Mouse (Mus musculus): ENCODE measurements around the gene Ndnf. TPM values are rescaled to one million over a fixed set of nuclear protein-coding genes. Genes with fewer than 3 reads are reported as not detected.

The Ndnf gene
- 68.0 and 78.5 TPM in 2 replicates for polyA plus RNA-seq (2015; fragmentation: Nextera tagmentation; extraction: Ambion mirVana)

DNA sequence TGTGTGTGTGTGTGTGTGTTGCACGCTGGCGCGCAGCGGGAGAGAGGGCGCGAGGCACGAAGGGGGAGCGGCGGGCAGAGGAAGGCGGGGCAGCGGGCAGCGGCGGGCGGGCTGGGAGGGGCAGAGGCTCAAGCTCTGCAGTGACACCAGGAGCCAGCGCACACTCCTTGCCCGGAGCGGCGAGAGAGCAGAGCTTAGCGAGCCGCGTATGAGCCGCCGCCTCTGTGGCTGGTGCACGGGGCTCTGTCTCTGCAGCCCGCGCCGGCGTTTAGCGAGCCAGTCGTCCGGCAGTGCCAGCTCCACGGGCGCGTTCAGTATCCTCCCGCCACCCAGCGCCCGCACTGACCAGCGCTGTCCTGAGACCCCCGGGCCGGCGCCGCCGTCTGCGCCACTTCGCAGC, at the start of gene Ndnf:
Gene Ndnf (plus strand): TSS at position 140 of the 400 bp plus-strand sequence.
- Histone ChIP-seq H3K9me3 (ENCODE audit: control insufficient read depth, low read length) (no peaks in the 10 kb centered on the region), H3K4me3 (ENCODE audit: low read length) (peak within 1 kb of the TSS; percentile 82), H3K27ac (ENCODE audit: low read length) (peak within 1 kb of the TSS; percentile 80), H3K4me1 (replicated peaks; ENCODE audit: control insufficient read depth, insufficient read depth, low read length) (0 out of 2 replicates have a peak, but pooled peaks cover 3% of the 10 kb centered on the region), H3K36me3 (ENCODE audit: control insufficient read depth, insufficient read depth, low read length) (no peaks in the 10 kb centered on the region), H3K9ac (ENCODE audit: low read length) (peak within 1 kb of the TSS; percentile 79), H3K4me2 (ENCODE audit: low read depth, low read length) (peak within 1 kb of the TSS; percentile 95), H3K27me3 (ENCODE audit: control insufficient read depth, insufficient read depth, low read depth, low read length) (peaks cover 6% of the 10 kb centered on the region; the same call in 1 of the 2 replicates)
- peak; percentile 95 for ATAC-seq (ENCODE audit: low read depth)
- WGBS, result under 1% methylated on average over 20 of the region's 45 CpGs

DNA sequence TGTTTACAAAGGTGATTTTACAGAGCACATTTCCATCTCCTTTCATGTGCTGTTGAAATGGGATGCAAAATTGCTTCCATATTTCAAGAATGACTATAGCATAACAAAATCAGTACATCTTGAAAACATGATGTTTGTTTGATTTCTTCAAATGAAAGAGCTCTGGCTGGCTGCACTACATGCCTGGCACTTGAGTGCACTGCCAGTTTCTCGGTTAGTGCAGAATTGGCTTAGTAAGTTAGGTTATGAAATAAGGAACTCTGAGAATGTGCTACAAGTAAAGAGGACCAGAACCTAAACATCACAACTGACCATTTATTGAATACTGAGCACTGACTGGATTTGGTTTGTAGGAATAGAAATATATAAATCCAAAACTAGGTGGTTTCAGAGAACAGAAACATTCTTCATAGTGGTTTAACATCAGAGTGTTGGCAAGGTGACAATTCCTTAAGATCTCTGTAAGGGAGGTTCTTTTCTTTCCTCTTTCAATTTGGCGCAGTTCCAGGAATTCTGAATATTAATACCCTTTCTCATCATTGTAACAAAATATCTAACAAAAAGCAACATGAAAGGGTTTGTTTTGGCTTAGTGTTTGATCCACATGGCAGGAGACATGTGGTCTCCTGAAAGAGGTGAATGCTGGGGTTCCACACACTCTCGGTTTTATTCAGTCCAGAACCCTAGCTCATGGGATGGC, 48.2 kb upstream of the Ndnf start:
- H3K4me1 ChIP-seq (replicated peaks; ENCODE audit: control insufficient read depth, insufficient read depth, low read length), result peaks cover 9% of the 10 kb centered on the region; the same call in 1 of the 2 replicates
- WGBS, result 52% methylated on average over 3 of the region's 3 CpGs

DNA sequence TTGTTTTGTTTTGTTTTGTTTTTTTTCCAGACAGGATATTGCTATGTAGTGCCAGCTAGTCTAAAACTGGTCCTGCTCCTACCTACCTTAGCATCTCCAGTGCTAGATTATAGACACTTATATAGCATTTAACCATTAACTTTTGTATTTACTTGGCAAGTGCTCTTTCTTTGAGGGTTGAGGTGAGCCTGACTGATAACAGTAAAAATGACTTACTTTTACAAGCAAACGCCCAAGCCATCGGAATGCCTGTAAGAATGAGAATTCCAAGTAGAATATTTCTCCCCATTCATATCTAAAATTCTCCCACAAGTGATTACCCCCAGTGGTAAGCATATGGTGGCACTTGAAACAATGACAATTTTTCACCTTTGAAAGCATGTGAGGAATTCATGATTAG, 40.8 kb upstream of the Ndnf start:
- Histone ChIP-seq H3K9me3 (ENCODE audit: control insufficient read depth, low read length) (peaks cover 6% of the 10 kb centered on the region; the same call in 1 of the 2 replicates), H3K27ac (ENCODE audit: low read length) (no peak overlapping the region), H3K4me3 (ENCODE audit: low read length) (no peak overlapping the region), H3K4me1 (replicated peaks; ENCODE audit: control insufficient read depth, insufficient read depth, low read length) (peaks cover 2% of the 10 kb centered on the region; the same call in 1 of the 2 replicates), H3K27me3 (ENCODE audit: control insufficient read depth, insufficient read depth, low read depth, low read length) (no peaks in the 10 kb centered on the region), H3K4me2 (ENCODE audit: low read depth, low read length) (no peak overlapping the region), H3K36me3 (ENCODE audit: control insufficient read depth, insufficient read depth, low read length) (no peaks in the 10 kb centered on the region), H3K9ac (ENCODE audit: low read length) (no peak overlapping the region)
- 52% methylated on average over 2 of the region's 2 CpGs for WGBS
- peak; percentile 74 for ATAC-seq (ENCODE audit: low read depth)

More for the DNA sequence above, 48.2 kb upstream of the Ndnf start:
- H3K27ac ChIP-seq (ENCODE audit: low read length), result peak overlapping the region; percentile 70
- no peak overlapping the region for H3K4me2 ChIP-seq (ENCODE audit: low read depth, low read length)
- no peaks in the 10 kb centered on the region for H3K27me3 ChIP-seq (ENCODE audit: control insufficient read depth, insufficient read depth, low read depth, low read length)
- H3K9ac ChIP-seq (ENCODE audit: low read length), result no peak overlapping the region
- peak; percentile 34; the same call in 1 of the 2 replicates for ATAC-seq (ENCODE audit: low read depth)
- H3K36me3 ChIP-seq (ENCODE audit: control insufficient read depth, insufficient read depth, low read length), result no peaks in the 10 kb centered on the region
- no peak overlapping the region for H3K4me3 ChIP-seq (ENCODE audit: low read length)
- no peaks in the 10 kb centered on the region for H3K9me3 ChIP-seq (ENCODE audit: control insufficient read depth, low read length)

DNA sequence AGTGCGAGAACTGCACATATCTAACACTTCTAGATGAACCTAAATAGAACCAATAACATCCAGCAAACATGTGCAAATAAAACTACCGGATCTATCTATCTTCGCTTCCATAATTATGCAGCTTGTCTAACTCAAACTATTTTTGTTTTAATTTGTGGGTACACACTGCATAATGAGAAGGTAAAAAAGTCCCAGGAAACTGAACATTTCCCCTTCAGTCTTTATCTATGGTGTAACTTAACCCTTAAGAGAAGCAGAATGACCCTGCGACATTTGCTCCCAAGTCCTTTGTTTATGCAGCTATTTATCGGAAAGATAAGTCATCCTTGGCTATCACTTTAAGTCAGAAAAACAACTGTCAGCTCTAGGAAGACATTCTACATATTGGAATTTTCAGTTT, 39.2 kb upstream of the Ndnf start:
- no peak overlapping the region for H3K9ac ChIP-seq (ENCODE audit: low read length)
- no peak for ATAC-seq (ENCODE audit: low read depth)

DNA sequence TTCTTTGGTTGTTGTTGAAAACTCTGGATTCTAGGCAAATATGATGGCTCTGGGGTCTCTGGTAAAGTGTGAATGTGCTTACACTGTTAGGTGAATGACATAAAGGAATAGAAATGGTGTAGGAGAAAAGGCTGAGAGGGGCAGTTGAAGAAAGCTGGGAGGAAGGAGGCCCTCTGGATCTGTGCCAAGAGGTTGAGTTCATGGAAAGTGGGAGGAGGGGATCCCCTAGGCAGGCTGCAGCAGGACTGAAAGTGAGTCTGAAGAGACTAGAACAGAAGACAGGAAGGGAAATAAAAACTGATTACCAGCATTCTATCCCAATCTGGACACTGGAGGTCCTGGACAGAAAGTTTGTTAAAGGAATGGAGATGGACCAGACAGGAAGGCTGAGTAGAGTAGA, 29.0 kb upstream of the Ndnf start:
- Histone ChIP-seq H3K4me2 (ENCODE audit: low read depth, low read length) (no peak overlapping the region), H3K4me3 (ENCODE audit: low read length) (no peak overlapping the region), H3K27ac (ENCODE audit: low read length) (no peak overlapping the region), H3K27me3 (ENCODE audit: control insufficient read depth, insufficient read depth, low read depth, low read length) (no peaks in the 10 kb centered on the region), H3K36me3 (ENCODE audit: control insufficient read depth, insufficient read depth, low read length) (no peaks in the 10 kb centered on the region), H3K4me1 (replicated peaks; ENCODE audit: control insufficient read depth, insufficient read depth, low read length) (peaks cover 5% of the 10 kb centered on the region), H3K9me3 (ENCODE audit: control insufficient read depth, low read length) (peaks cover 3% of the 10 kb centered on the region; the same call in 1 of the 2 replicates), H3K9ac (ENCODE audit: low read length) (no peak overlapping the region)
- ATAC-seq (ENCODE audit: low read depth), result peak; percentile 24; the same call in 1 of the 2 replicates

More for the DNA sequence above, 39.2 kb upstream of the Ndnf start:
- Histone ChIP-seq H3K27me3 (ENCODE audit: control insufficient read depth, insufficient read depth, low read depth, low read length) (no peaks in the 10 kb centered on the region), H3K4me2 (ENCODE audit: low read depth, low read length) (no peak overlapping the region), H3K4me3 (ENCODE audit: low read length) (no peak overlapping the region), H3K4me1 (replicated peaks; ENCODE audit: control insufficient read depth, insufficient read depth, low read length) (peaks cover 2% of the 10 kb centered on the region; the same call in 1 of the 2 replicates), H3K9me3 (ENCODE audit: control insufficient read depth, low read length) (peaks cover 6% of the 10 kb centered on the region; the same call in 1 of the 2 replicates), H3K27ac (ENCODE audit: low read length) (no peak overlapping the region), H3K36me3 (ENCODE audit: control insufficient read depth, insufficient read depth, low read length) (no peaks in the 10 kb centered on the region)
- WGBS, result 51% methylated on average over 5 of the region's 5 CpGs

DNA sequence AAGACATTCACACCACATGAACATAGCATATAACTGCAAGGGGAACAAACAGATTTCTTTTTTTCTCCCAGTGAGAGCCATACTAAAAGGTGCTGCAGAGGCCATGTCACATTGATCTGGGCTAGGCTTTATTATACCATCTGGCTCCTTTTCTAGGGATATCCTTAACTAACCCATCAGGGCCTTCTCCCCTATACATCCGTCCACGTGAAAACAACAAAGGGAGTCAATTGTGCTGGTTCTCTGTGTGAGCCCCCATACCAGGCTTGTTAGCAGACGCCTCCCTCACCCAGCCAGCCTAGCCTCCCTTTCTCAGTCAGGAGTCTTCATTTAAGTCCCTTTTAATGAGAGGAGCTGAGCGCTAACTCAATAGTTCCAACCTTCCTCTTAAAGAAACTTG, 27.3 kb upstream of the Ndnf start:
- H3K27me3 ChIP-seq (ENCODE audit: control insufficient read depth, insufficient read depth, low read depth, low read length), result no peaks in the 10 kb centered on the region
- no peaks in the 10 kb centered on the region for H3K36me3 ChIP-seq (ENCODE audit: control insufficient read depth, insufficient read depth, low read length)
- H3K4me1 ChIP-seq (replicated peaks; ENCODE audit: control insufficient read depth, insufficient read depth, low read length), result peaks cover 7% of the 10 kb centered on the region
- H3K9ac ChIP-seq (ENCODE audit: low read length), result no peak overlapping the region
- H3K9me3 ChIP-seq (ENCODE audit: control insufficient read depth, low read length), result no peaks in the 10 kb centered on the region
- ATAC-seq (ENCODE audit: low read depth), result peak; percentile 17; the same call in 1 of the 2 replicates
- no peak overlapping the region for H3K4me2 ChIP-seq (ENCODE audit: low read depth, low read length)
- WGBS, result 65% methylated on average over 4 of the region's 4 CpGs
- H3K4me3 ChIP-seq (ENCODE audit: low read length), result no peak overlapping the region
- peak overlapping the region; percentile 32; the same call in 1 of the 2 replicates for H3K27ac ChIP-seq (ENCODE audit: low read length)

DNA sequence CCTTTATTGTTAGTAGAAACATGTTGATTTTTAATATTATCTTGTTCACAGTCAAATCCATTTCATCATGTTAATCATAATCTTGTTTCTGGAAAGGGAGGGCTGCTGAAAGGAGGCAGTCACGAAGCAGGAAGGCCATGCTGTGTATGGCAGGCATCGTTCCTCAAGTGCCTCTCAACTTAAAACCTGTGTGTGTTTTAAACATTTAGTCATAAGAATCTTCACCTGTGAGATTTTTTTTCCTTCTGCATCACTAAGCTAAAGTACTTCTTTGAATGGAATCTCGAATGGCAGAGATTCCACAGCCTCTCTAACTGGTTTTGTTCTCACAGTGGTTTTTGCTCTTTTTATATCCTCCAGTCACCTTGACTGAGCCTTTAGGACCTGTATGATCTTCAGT, 25.0 kb upstream of the Ndnf start:
- no peak overlapping the region for H3K4me2 ChIP-seq (ENCODE audit: low read depth, low read length)
- H3K4me1 ChIP-seq (replicated peaks; ENCODE audit: control insufficient read depth, insufficient read depth, low read length), result peaks cover 7% of the 10 kb centered on the region
- H3K9me3 ChIP-seq (ENCODE audit: control insufficient read depth, low read length), result no peaks in the 10 kb centered on the region
- peak overlapping the region; percentile 52; the same call in 1 of the 2 replicates for H3K27ac ChIP-seq (ENCODE audit: low read length)
- H3K4me3 ChIP-seq (ENCODE audit: low read length), result no peak overlapping the region
- ATAC-seq (ENCODE audit: low read depth), result peak; percentile 65; the same call in 1 of the 2 replicates
- no peak overlapping the region for H3K9ac ChIP-seq (ENCODE audit: low read length)
- H3K27me3 ChIP-seq (ENCODE audit: control insufficient read depth, insufficient read depth, low read depth, low read length), result no peaks in the 10 kb centered on the region
- 40% methylated on average over 3 of the region's 3 CpGs for WGBS
- no peaks in the 10 kb centered on the region for H3K36me3 ChIP-seq (ENCODE audit: control insufficient read depth, insufficient read depth, low read length)

DNA sequence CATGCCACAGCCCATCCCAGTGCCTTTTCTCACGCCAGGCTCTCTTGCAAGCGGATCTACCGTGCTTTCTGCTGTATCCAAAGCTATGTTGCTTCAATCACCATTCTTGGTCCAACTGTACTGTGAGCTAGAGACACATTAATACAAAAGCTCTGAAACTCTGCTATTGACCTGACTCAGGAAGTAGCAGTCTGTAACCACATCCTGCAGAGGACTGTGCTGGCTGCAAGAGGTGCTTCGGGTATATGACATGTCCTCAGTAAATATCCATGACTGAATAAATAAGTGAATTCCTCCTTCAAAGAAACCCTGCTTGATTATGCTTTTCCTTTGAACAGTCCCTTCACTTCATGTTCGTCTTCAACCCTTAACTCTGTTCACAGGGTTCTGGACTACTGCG, 23.7 kb upstream of the Ndnf start:
- Histone ChIP-seq H3K4me2 (ENCODE audit: low read depth, low read length) (no peak overlapping the region), H3K9me3 (ENCODE audit: control insufficient read depth, low read length) (no peaks in the 10 kb centered on the region), H3K36me3 (ENCODE audit: control insufficient read depth, insufficient read depth, low read length) (no peaks in the 10 kb centered on the region), H3K9ac (ENCODE audit: low read length) (no peak overlapping the region), H3K27ac (ENCODE audit: low read length) (no peak overlapping the region), H3K4me3 (ENCODE audit: low read length) (no peak overlapping the region), H3K4me1 (replicated peaks; ENCODE audit: control insufficient read depth, insufficient read depth, low read length) (peaks cover 7% of the 10 kb centered on the region), H3K27me3 (ENCODE audit: control insufficient read depth, insufficient read depth, low read depth, low read length) (no peaks in the 10 kb centered on the region)
- WGBS, result 65% methylated on average over 6 of the region's 6 CpGs
- no peak for ATAC-seq (ENCODE audit: low read depth)

DNA sequence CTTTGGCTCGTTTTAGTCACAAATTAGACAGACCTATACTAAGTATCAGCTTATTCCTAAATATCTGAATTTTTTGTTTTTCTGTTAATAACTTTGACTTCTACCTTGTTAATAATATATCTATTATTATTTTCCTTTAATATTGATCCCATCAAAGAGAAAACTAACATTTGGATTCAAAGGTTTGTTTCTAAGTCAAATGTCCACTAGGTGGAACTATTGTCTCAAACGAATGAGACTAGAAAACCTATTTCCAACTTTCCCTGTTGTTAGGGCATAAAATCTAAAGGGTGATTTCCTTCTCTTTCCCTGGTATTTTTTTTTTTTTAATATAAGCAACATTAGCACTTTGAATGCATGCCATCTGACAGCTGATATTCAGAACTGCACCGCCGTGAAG, 20.0 kb upstream of the Ndnf start:
- no peaks in the 10 kb centered on the region for H3K36me3 ChIP-seq (ENCODE audit: control insufficient read depth, insufficient read depth, low read length)
- H3K27me3 ChIP-seq (ENCODE audit: control insufficient read depth, insufficient read depth, low read depth, low read length), result no peaks in the 10 kb centered on the region
- no peak overlapping the region for H3K4me2 ChIP-seq (ENCODE audit: low read depth, low read length)
- H3K4me1 ChIP-seq (replicated peaks; ENCODE audit: control insufficient read depth, insufficient read depth, low read length), result 0 out of 2 replicates have a peak, but pooled peaks cover 2% of the 10 kb centered on the region
- H3K27ac ChIP-seq (ENCODE audit: low read length), result no peak overlapping the region
- ATAC-seq (ENCODE audit: low read depth), result no peak
- no peaks in the 10 kb centered on the region for H3K9me3 ChIP-seq (ENCODE audit: control insufficient read depth, low read length)
- H3K4me3 ChIP-seq (ENCODE audit: low read length), result no peak overlapping the region
- WGBS, result 17% methylated on average over 4 of the region's 4 CpGs
- H3K9ac ChIP-seq (ENCODE audit: low read length), result no peak overlapping the region

Measured in lung, embryonic 16.5 days (tissue).